Mouse (Mus musculus) megakaryocyte, embryonic 14.5 days (primary cell): ENCODE measurements around the gene Tram2.

ENCODE experiments used
- FLI1 ChIP-seq: IDR thresholded peaks from 2 replicates; pipeline ENCODE4 v1.6.1; 2012; ENCODE audit warnings: low read length, inconsistent platforms, mixed read lengths
- GATA1 ChIP-seq: IDR thresholded peaks from 3 replicates; pipeline ENCODE4 v1.6.1; 2012; ENCODE audit warnings: mixed read lengths, low read length, inconsistent platforms, borderline replicate concordance

DNA sequence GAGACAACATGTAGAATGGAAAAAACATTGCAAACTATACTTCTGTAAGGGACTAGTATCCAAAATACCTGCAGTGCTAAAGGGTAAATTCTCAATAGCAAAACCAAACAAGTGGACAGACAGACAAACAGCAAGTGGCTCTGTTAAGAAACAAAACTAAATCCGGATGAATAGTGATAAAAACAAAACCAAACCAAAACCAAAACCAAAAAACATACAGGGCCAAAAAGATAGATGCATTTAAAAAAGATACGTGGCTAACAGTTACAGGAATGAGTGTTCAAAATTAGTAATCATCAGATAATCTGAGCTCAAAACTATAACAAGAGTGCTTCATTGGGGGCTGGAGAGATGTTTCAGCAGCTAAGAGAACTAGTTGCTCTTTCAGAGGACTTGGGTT is 109.4 kb downstream of the Tram2 start:
- no peak for TF ChIP-seq GATA1
- TF ChIP-seq FLI1: no peak
